Mouse (Mus musculus) cerebellum, adult 2 months (tissue): ENCODE results near the gene Sppl3. TPM values are rescaled to one million over a fixed set of nuclear protein-coding genes. Genes with fewer than 3 reads are reported as not detected.
A peak's percentile ranks its signal among the peaks of the same experiment; 100 is the strongest.

Source experiments
- DNase-seq, 2 experiments: peaks; one replicate each; pipeline ENCODE4 v3.0.0; 2021
- H3K27ac ChIP-seq: fragments of 200-500 bp; 2 replicates; pipeline ENCODE4 v1.5.1; 2012; ENCODE audit warnings: low read length, control low read depth, inconsistent platforms; ENCODE audit not compliant: insufficient read depth
- H3K27me3 ChIP-seq: fragments of 200-500 bp; 2 replicates; pipeline ENCODE4 v1.6.1; 2012; ENCODE audit warnings: inconsistent platforms, mild to moderate bottlenecking, low read length, moderate library complexity; ENCODE audit not compliant: control insufficient read depth, insufficient read depth
- H3K4me1 ChIP-seq: fragments of 200-500 bp; 2 replicates; pipeline ENCODE4 v1.6.1; 2011; ENCODE audit warnings: low read length; ENCODE audit not compliant: control insufficient read depth, insufficient read depth
- H3K4me3 ChIP-seq: fragments of 200-500 bp; replicated peaks from 2 replicates; pipeline ENCODE3; 2011; ENCODE audit warnings: mild to moderate bottlenecking, low read depth, low read length, control low read depth; ENCODE audit not compliant: insufficient read depth
- CTCF ChIP-seq: fragments of 200-500 bp; IDR thresholded peaks from 2 replicates; pipeline ENCODE4 v1.5.1; 2011; ENCODE audit warnings: low read depth, mild to moderate bottlenecking, control low read depth, low read length, moderate library complexity, borderline replicate concordance; ENCODE audit not compliant: insufficient read depth
- POLR2A ChIP-seq: fragments of 200-500 bp; IDR thresholded peaks from 2 replicates; pipeline ENCODE4 v1.6.1; 2011; ENCODE audit warnings: low read length, control low read depth, borderline replicate concordance; ENCODE audit not compliant: insufficient read depth
- whole genome bisulfite sequencing: fragments of 180-500 bp; shearing (Covaris S2); methylation state at CpG from one replicate; pipeline ENCODE4 v1.1.7; 2018; 5-methylcytosine and 5-hydroxymethylcytosine counted together
- polyA plus RNA-seq: library from polyadenylated mRNA; depleted of rRNA; stranded (reverse); fragments of >200 nt; gene quantifications from 2 replicates; pipeline ENCODE4 v1.2.3, GENCODE M21; 2012; rRNA removed

Sppl3 gene
- polyA plus RNA-seq: 64.2 and 65.0 TPM in 2 replicates

GRCm38 (mm10) chr5:115010577-115011216 lies at the start of gene Sppl3:
Gene Sppl3 (plus strand): TSS chr5:115011137.
- H3K4me1 ChIP-seq: peaks cover 16% of the 10 kb centered on the region
- H3K27me3 ChIP-seq: no peaks in the 10 kb centered on the region
- peak within 1 kb of the TSS; percentile 99 for H3K27ac ChIP-seq
- DNase-seq: peak; percentile 93 to 94
- under 1% methylated on average over 63 of the region's 65 CpGs for whole genome bisulfite sequencing
- TF ChIP-seq POLR2A: peak; percentile 99
- TF ChIP-seq CTCF: no peak
- H3K4me3 ChIP-seq: peak within 1 kb of the TSS; percentile 98

GRCm38 (mm10) chr5:114961590-114962360 lies 49.2 kb upstream of the Sppl3 start:
- DNase-seq: no peak
- no peak overlapping the region for H3K4me3 ChIP-seq
- TF ChIP-seq CTCF (no peak), POLR2A (no peak)
- WGBS: 10% methylated on average over 4 of the region's 4 CpGs
- no peak overlapping the region for H3K27ac ChIP-seq
- H3K27me3 ChIP-seq: no peaks in the 10 kb centered on the region
- H3K4me1 ChIP-seq: no peaks in the 10 kb centered on the region

DNA sequence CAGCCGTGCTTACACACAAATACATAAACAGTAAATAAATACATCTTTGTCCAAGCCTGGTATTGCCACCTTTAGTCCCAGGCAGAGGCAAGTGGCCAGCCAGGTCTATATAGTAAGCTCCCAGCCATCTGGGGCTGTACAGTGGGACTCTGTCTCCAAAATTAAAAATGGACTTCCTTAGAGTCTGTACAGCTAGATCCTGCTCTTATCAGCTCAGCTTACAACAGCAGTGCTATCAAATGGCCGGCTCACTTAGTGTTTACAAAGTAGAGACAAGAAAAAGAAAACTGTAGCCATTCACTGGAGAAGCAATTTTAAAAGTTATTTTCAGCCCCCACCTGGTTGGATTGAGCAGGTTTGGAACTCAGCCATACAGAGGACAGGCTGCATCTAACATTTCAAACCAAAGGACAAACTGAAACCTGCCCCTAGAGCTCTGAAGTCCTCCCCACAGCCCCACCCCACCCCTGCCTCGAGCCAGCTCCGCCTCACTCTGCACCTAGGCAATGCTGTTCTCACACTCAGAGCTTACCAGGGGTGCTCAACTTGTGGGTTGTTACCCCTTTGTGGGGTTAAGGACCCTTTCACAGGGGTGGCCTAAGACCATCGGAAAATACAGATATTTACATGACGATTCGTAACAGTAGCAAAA lies 46.5 kb upstream of the Sppl3 start:
- no peak for TF ChIP-seq POLR2A
- no peak for TF ChIP-seq CTCF
- no peak for DNase-seq
- no peak overlapping the region for H3K27ac ChIP-seq
- H3K4me1 ChIP-seq: 0 out of 2 replicates have a peak, but pooled peaks cover 5% of the 10 kb centered on the region
- 78% methylated on average over 7 of the region's 7 CpGs for WGBS
- H3K4me3 ChIP-seq: no peak overlapping the region
- H3K27me3 ChIP-seq: no peaks in the 10 kb centered on the region

GRCm38 (mm10) chr5:114964967-114965898 lies 45.7 kb upstream of the Sppl3 start:
- Histone ChIP-seq H3K27ac (no peak overlapping the region), H3K4me3 (no peak overlapping the region), H3K4me1 (0 out of 2 replicates have a peak, but pooled peaks cover 5% of the 10 kb centered on the region), H3K27me3 (no peaks in the 10 kb centered on the region)
- no peak for TF ChIP-seq CTCF
- TF ChIP-seq POLR2A: no peak
- 77% methylated on average over 17 of the region's 17 CpGs for WGBS
- DNase-seq: no peak

DNA sequence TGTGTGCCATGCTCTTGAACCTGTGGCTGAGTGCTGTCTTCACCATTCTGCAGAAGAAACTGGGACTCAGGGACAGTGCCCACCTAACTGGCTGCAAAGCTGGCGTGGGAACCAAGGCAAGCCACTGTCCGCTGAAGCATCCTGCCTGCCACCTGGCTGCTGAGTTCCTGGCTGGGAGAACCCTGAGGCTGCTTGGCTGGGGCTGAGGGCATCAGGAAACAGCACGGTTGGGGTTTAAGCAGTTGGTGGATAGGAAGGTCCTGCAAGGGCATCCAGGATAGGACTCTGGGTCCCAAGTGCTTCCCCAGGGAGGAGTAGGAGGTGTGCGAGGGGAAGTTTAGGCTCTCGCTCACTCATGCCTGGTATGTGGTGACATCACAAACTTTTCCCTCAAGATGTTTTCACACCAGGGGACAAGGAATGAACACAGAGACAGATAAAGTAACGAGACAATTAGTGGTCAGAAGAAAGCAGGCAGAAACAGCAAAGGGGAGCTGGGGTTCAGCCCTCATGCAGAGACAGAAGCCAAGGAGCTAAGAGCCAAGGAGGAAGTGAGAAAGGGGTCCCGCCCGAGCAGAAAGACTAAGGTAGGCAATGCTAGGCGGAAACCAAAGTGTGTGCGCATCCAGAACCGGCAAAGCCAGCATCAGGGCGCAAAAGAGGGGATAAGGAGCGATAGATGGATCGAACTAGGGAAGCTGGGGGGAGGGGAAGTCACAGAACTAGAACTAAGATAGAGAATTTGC lies 43.2 kb upstream of the Sppl3 start:
- no peak for TF ChIP-seq POLR2A
- no peak for TF ChIP-seq CTCF
- Histone ChIP-seq H3K27ac (no peak overlapping the region), H3K4me1 (0 out of 2 replicates have a peak, but pooled peaks cover 5% of the 10 kb centered on the region), H3K27me3 (no peaks in the 10 kb centered on the region), H3K4me3 (no peak overlapping the region)
- 35% methylated on average over 14 of the region's 14 CpGs for WGBS
- DNase-seq: no peak

DNA sequence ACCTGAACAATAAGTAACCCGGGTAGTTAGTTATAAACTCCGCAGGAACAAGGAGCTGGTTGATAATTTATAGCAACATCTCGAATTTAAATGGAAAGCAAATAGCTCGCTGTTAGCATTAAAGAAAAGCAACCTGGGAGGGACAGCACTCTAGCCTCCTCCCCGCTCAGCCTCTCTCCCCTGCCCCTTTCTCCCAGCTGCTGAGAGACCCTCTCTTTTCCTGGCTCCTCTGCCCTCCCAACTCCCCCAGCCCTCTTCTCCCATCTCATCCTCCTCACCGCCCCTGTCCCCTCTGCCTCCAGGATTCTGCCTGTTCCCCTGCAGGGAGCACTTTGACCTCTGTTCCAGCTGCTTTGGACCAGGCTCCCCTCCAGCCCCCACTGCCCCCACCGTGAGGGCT lies 42.3 kb upstream of the Sppl3 start:
- Histone ChIP-seq H3K4me1 (0 out of 2 replicates have a peak, but pooled peaks cover 5% of the 10 kb centered on the region), H3K27ac (no peak overlapping the region), H3K27me3 (no peaks in the 10 kb centered on the region), H3K4me3 (no peak overlapping the region)
- TF ChIP-seq CTCF (no peak), POLR2A (no peak)
- no peak for DNase-seq
- 40% methylated on average over 7 of the region's 7 CpGs for WGBS
